In the genomic region with DNA sequence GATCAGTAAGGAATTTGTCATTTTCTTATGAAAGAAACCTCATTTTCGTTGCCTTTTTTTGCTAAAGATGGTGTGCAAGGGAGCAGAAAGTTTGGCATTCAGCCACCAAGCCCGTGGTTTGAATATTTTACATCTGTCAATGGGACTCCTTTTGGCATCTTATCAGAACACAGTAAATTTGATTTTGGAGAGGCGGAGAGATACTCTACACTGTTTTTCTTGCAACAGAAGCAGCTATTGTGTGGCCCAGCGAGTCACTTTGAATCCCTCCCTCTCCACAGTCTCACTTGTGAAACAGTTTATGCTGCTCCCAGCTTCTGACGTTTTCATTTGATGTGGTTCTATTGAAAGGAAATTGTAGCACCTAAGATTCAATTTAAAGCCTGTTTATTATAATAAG, we compare ENCODE assay signal across 14 mouse cellular contexts.
A peak's percentile ranks its signal among the peaks of the same experiment; 100 is the strongest.
DNase-seq lines count a peak whose midpoint lies in the region; ATAC-seq lines count a peak whose summit lies in the region.
"Had no signal": no experiment of that assay in that cellular context is flagged by ENCODE, and none has a peak within 500 bp of the region (broad histone marks: within the 10 kb centered on the region; RNA-seq: fewer than 3 reads in every experiment).

No protein-coding gene starts in this region.

- no peak overlapping the region for H3K4me3 ChIP-seq in forebrain, embryonic 16.5 days (replicated peaks; ENCODE audit: low read length)
- H3K4me3 ChIP-seq in forebrain, embryonic 11.5 days (ENCODE audit: low read depth, low read length) = no peak overlapping the region
- H3K4me3 ChIP-seq: layer of hippocampus, adult 2 months; limb, embryonic 12.5 days had no signal

- H3K36me3 ChIP-seq in forebrain, embryonic 16.5 days (ENCODE audit: control insufficient read depth, insufficient read depth) = no peaks in the 10 kb centered on the region
- H3K36me3 ChIP-seq in forebrain, embryonic 11.5 days (ENCODE audit: control insufficient read depth, insufficient read depth, low read length) = no peaks in the 10 kb centered on the region
- H3K36me3 ChIP-seq: limb, embryonic 12.5 days had no signal

- H3K27ac ChIP-seq in forebrain, embryonic 16.5 days (ENCODE audit: low read length) = peak overlapping the region; percentile 21
- H3K27ac ChIP-seq in forebrain, embryonic 11.5 days (ENCODE audit: low read depth, low read length) = no peak overlapping the region
- H3K27ac ChIP-seq: layer of hippocampus, adult 2 months; limb, embryonic 12.5 days had no signal

- 8% methylated on average over 5 of the region's 5 CpGs for WGBS in forebrain, embryonic 16.5 days
- 49% methylated on average over 5 of the region's 5 CpGs for WGBS in forebrain, embryonic 11.5 days

- peak overlapping the region; percentile 6; the same call in 1 of the 2 replicates for H3K4me2 ChIP-seq in forebrain, embryonic 16.5 days (ENCODE audit: low read length)
- no peak overlapping the region for H3K4me2 ChIP-seq in forebrain, embryonic 11.5 days (ENCODE audit: low read depth, low read length, severe bottlenecking)
- H3K4me2 ChIP-seq: limb, embryonic 12.5 days had no signal

- peaks cover 13% of the 10 kb centered on the region for H3K4me1 ChIP-seq in forebrain, embryonic 16.5 days (replicated peaks; ENCODE audit: control insufficient read depth, insufficient read depth, low read length)
- no peaks in the 10 kb centered on the region for H3K4me1 ChIP-seq in forebrain, embryonic 11.5 days (replicated peaks; ENCODE audit: control insufficient read depth, insufficient read depth, low read length)
- H3K4me1 ChIP-seq: limb, embryonic 12.5 days had no signal

- ATAC-seq in forebrain, embryonic 16.5 days = peak; percentile 76
- no peak for ATAC-seq in forebrain, embryonic 11.5 days (replicated peaks; ENCODE audit: low FRiP score)
- ATAC-seq: intestine, postnatal 0 days had no signal

- DNase-seq in forebrain, embryonic 11.5 days (ENCODE audit: low spot score) = no peak
- DNase-seq in layer of hippocampus, adult 9-11 months = peak; percentile 16
- no peak for DNase-seq in layer of hippocampus, postnatal 36 days
- peak; percentile 21 for DNase-seq in right cerebral cortex, postnatal 4 days
- DNase-seq in right cerebral cortex, adult 2 months (ENCODE audit: low spot score in 2 of 2) = no peak
- peak; percentile 63 for DNase-seq in naive thymus-derived CD4-positive, alpha-beta T cell, adult 2 months (ENCODE audit: low read depth)
- no peak for DNase-seq in embryo, embryonic 11 days
- DNase-seq: adrenal gland, postnatal 10 days; heart, adult 18-20 months; heart, postnatal 14 days had no signal

- H3K9ac ChIP-seq in forebrain, embryonic 16.5 days (replicated peaks; ENCODE audit: low read depth, low read length) = no peak overlapping the region
- no peak overlapping the region for H3K9ac ChIP-seq in forebrain, embryonic 11.5 days (ENCODE audit: low read length)
- H3K9ac ChIP-seq: limb, embryonic 12.5 days had no signal

- H3K9me3 ChIP-seq in forebrain, embryonic 16.5 days (ENCODE audit: control insufficient read depth, low read length) = no peaks in the 10 kb centered on the region
- no peaks in the 10 kb centered on the region; the same call in 1 of the 2 replicates for H3K9me3 ChIP-seq in forebrain, embryonic 11.5 days (ENCODE audit: control insufficient read depth, low read length)

- no peaks in the 10 kb centered on the region for H3K27me3 ChIP-seq in forebrain, embryonic 16.5 days (replicated peaks; ENCODE audit: control insufficient read depth, insufficient read depth, low read length)
- H3K27me3 ChIP-seq in forebrain, embryonic 11.5 days (ENCODE audit: control insufficient read depth, insufficient read depth, low read length) = no peaks in the 10 kb centered on the region
- H3K27me3 ChIP-seq: limb, embryonic 12.5 days had no signal

Comparison
In these comparisons a context has a peak if more than half of its experiments do, and no peak if none do; other contexts are left out.
1. DNase-seq: peak in layer of hippocampus, adult 9-11 months (single experiment), right cerebral cortex, postnatal 4 days (single experiment) and naive thymus-derived CD4-positive, alpha-beta T cell, adult 2 months (single experiment); none in forebrain, embryonic 11.5 days (single experiment), layer of hippocampus, postnatal 36 days (0 of 2), right cerebral cortex, adult 2 months (0 of 2) and embryo, embryonic 11 days (single experiment).